Comparison of ENCODE assay signal across 17 mouse cellular contexts in genomic region chr1:109340274-109340673, GRCm38 (mm10).
"Had no signal": no experiment of that assay in that cellular context is flagged by ENCODE, and none has a peak within 500 bp of the region (broad histone marks: within the 10 kb centered on the region; RNA-seq: fewer than 3 reads in every experiment).

No protein-coding gene starts in this region.

- H3K27me3 ChIP-seq: midbrain, embryonic 12.5 days; neural tube, embryonic 13.5 days; neural tube, embryonic 15.5 days had no signal

- ATAC-seq: midbrain, embryonic 16.5 days had no signal

- H3K4me1 ChIP-seq: midbrain, embryonic 12.5 days; neural tube, embryonic 13.5 days; neural tube, embryonic 15.5 days had no signal

- H3K9me3 ChIP-seq: midbrain, embryonic 12.5 days; neural tube, embryonic 13.5 days; neural tube, embryonic 15.5 days had no signal

- H3K4me3 ChIP-seq: midbrain, embryonic 12.5 days; myocyte; neural tube, embryonic 13.5 days; neural tube, embryonic 15.5 days had no signal

- DNase-seq: lung, adult 18-20 months; lung, postnatal 10 days; lung, postnatal 4 days; midbrain, embryonic 14.5 days; retina, postnatal 1 day; right cerebral cortex, adult 18-20 months; right cerebral cortex, postnatal 25 days; right cerebral cortex, postnatal 4 days; spleen, adult 18-20 months; thymus, adult 18-20 months; thymus, postnatal 14 days; thymus, postnatal 36 days had no signal

- H3K36me3 ChIP-seq: midbrain, embryonic 12.5 days; neural tube, embryonic 13.5 days; neural tube, embryonic 15.5 days had no signal

- H3K27ac ChIP-seq: midbrain, embryonic 12.5 days; neural tube, embryonic 13.5 days; neural tube, embryonic 15.5 days had no signal

- H3K9ac ChIP-seq: midbrain, embryonic 12.5 days; neural tube, embryonic 13.5 days; neural tube, embryonic 15.5 days had no signal

- H3K4me2 ChIP-seq: midbrain, embryonic 12.5 days; neural tube, embryonic 13.5 days; neural tube, embryonic 15.5 days had no signal
